Mouse (Mus musculus): Measurements from ENCODE around the gene Rtn1.
"Not testable (repeated sequence)": the region's sequence is repeated elsewhere in the genome, so short reads cannot be mapped to it uniquely, and the experiment has no call there.

Rtn1 gene

GRCm38 (mm10) chr12:72323778-72324177, 85.1 kb downstream of the Rtn1 start:
- DNase-seq, result no peak

GRCm38 (mm10) chr12:72315732-72316465, 93.0 kb downstream of the Rtn1 start:
- no peak for DNase-seq

- no peak for DNase-seq
Measured at GRCm38 (mm10) chr12:72310818-72311217, 98.0 kb downstream of the Rtn1 start.

GRCm38 (mm10) chr12:72308506-72308905, 100.3 kb downstream of the Rtn1 start:
- no peak for DNase-seq

GRCm38 (mm10) chr12:72306281-72306680, 102.6 kb downstream of the Rtn1 start:
- DNase-seq, result no peak

- no peak for DNase-seq
Measured at GRCm38 (mm10) chr12:72305421-72305820, 103.4 kb downstream of the Rtn1 start.

GRCm38 (mm10) chr12:72304985-72305384, 103.9 kb downstream of the Rtn1 start:
- no peak for DNase-seq

GRCm38 (mm10) chr12:72304347-72304688, 104.5 kb downstream of the Rtn1 start:
- no peak for DNase-seq

GRCm38 (mm10) chr12:72303624-72304346, 105.1 kb downstream of the Rtn1 start:
- DNase-seq, result no peak

GRCm38 (mm10) chr12:72301431-72301830, 107.4 kb downstream of the Rtn1 start:
- DNase-seq, result no peak

GRCm38 (mm10) chr12:72300971-72301370, 107.9 kb downstream of the Rtn1 start:
- DNase-seq, result no peak

- no peak for DNase-seq
Measured at GRCm38 (mm10) chr12:72298222-72298621, 110.6 kb downstream of the Rtn1 start.

- no peak for DNase-seq
Measured at GRCm38 (mm10) chr12:72296552-72296951, 112.3 kb downstream of the Rtn1 start.

- DNase-seq, result not testable (repeated sequence)
Measured at GRCm38 (mm10) chr12:72293185-72293584, 115.7 kb downstream of the Rtn1 start.

GRCm38 (mm10) chr12:72292566-72292965, 116.3 kb downstream of the Rtn1 start:
- no peak for DNase-seq

- DNase-seq, result no peak
Measured at GRCm38 (mm10) chr12:72291266-72291665, 117.6 kb downstream of the Rtn1 start.

GRCm38 (mm10) chr12:72288215-72288614, 120.6 kb downstream of the Rtn1 start:
- DNase-seq, result no peak

GRCm38 (mm10) chr12:72287332-72288004, 121.4 kb downstream of the Rtn1 start:
- no peak for DNase-seq

GRCm38 (mm10) chr12:72285366-72286345, 123.2 kb downstream of the Rtn1 start:
- DNase-seq, result no peak

GRCm38 (mm10) chr12:72284576-72284975, 124.3 kb downstream of the Rtn1 start:
- DNase-seq, result no peak

GRCm38 (mm10) chr12:72279129-72279875, 129.6 kb downstream of the Rtn1 start:
- DNase-seq, result no peak

All from thymus, postnatal 14 days (tissue).